Mouse (Mus musculus): ENCODE measurements around the gene Mycl.

The Mycl gene

DNA sequence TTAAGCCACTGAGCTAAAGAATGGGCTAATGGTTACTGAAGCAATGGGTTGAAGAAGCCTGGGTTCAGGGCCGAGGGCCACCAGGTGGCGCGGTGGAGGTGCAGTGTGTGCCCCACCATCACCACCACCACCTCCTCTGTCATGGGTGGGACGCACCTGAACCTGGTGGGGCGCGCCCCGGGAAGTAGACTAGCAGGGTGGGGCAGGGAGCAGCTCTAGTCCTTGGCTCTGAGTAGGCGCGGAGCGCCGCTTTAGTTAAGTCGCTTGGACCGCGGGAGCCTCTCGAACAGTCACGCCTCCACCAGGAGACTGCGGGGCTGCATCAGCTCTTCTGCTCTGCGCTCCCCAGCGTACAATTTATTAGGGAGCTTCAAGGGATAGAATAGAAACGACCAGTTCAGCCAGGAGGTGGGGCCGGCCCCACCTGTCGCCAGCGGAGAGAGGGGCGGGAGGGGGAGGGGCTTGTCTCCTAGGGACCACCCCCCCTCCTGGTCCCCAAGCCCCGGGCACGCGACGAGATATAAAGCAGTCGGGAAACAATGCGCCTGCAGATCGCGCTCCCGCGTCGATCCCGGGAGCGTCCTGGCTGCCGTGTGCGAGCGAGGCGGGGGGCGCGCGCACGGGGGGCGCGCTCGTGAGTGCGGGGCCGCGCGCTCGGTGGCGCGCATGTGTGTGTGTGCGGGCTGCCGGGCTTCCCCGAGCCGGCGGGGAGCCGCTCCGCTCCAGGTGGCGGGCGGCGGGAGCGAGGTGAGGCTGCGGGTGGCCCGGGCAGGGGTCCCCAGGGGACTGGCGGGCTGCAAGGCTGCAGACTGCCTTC lies at the start of gene Mycl:
Mycl (plus strand) TSS at position 249 of the 817 bp plus-strand sequence.
- peak; percentile 83 to 90 for DNase-seq (ENCODE audit: low spot score in 2 of 2)

DNA sequence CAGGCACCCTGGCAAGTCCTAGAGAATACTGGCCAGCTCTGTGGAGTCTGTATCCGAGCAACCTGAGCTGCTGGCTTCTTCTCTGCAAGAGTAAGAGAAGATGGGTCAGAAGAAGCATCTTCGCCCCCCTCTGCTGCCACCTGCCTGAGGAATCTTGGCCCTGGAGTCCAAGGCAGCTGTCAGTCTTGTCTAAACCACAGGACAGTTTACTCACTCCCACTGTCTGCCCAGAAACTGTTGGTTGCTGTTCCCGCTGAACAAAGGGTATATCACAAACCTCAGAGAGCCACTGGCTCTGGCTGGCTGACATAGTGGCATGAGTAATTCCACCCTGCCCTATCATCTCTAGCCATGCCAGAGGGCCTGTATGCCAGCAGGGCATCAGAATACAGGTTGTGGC lies 48.2 kb upstream of the Mycl start:
- DNase-seq (ENCODE audit: low spot score in 2 of 2), result no peak

DNA sequence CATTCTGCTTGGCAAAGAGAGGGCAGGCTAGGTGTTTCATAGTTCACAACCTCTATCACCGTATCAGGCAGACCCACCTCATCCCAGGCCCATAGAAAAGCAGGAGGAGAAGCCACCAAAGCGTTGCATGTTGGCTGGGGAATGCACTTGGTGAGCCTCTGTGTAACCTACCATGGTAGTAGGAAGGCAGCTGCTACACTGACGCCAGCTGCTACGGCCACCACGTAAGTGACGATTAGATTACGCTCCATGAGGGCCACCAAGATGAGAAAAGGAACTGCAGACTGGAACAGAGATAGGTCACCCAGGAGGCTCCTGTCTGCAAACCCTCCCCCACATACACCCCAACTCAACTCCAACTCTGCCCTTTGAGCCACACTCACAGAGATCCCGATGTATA lies 46.4 kb upstream of the Mycl start:
- no peak for DNase-seq (ENCODE audit: low spot score in 2 of 2)

- no peak for DNase-seq (ENCODE audit: low spot score in 2 of 2)
Measured at GRCm38 (mm10) chr4:122954680-122955411, 40.6 kb upstream of the Mycl start.

GRCm38 (mm10) chr4:122955412-122956136 lies 39.9 kb upstream of the Mycl start:
- DNase-seq (ENCODE audit: low spot score in 2 of 2), result peak; percentile 64 to 86

DNA sequence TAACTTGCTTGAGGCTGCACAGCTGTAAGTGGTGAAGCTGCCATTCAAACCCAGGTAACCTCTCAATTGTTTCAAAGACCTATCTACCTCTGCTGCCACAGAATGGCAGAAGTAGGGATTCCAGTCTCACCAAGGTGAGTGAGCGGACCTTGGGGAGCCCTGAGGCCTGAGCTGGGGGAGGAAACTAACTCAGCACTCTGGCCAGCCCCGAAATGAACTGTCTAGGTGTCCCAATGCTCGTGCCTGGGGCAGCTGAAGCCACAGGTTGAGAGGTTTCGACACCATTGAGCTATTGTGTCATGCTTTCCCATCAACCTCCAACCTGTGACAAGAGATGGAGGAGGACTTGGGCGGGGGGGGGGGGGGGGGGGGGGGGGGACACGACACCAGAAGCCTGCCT lies 39.2 kb upstream of the Mycl start:
- DNase-seq (ENCODE audit: low spot score in 2 of 2), result no peak

DNA sequence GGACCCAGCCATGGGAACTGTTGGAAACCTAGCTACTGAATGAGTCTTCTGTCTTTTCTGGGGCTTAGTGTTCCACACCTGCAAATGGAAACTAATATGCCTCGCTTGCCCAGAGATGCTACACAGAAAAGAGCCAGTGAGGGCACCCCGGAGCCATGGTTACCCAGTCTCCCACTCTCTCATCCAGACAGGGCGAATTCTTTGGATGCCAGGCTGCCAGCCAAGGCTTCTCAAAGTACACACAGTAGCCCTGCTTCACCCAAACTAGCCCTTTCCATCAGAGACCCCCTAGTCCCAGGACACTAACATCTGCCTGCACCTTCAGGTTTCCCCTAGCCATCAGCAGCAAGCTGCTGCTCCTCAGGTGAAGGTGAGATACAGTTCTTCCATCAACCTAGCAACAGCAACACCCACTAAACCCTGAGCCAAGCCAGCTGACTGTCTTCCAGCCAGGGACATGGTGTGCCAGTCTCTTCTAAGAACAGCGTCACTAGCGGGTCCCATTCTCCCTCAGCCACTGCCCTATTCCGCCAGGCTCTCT lies 36.9 kb upstream of the Mycl start:
- no peak for DNase-seq (ENCODE audit: low spot score in 2 of 2)

GRCm38 (mm10) chr4:122959816-122960215 lies 35.6 kb upstream of the Mycl start:
- DNase-seq (ENCODE audit: low spot score in 2 of 2), result no peak

- no peak for DNase-seq (ENCODE audit: low spot score in 2 of 2)
Measured at GRCm38 (mm10) chr4:122960321-122961099, 34.9 kb upstream of the Mycl start.

DNA sequence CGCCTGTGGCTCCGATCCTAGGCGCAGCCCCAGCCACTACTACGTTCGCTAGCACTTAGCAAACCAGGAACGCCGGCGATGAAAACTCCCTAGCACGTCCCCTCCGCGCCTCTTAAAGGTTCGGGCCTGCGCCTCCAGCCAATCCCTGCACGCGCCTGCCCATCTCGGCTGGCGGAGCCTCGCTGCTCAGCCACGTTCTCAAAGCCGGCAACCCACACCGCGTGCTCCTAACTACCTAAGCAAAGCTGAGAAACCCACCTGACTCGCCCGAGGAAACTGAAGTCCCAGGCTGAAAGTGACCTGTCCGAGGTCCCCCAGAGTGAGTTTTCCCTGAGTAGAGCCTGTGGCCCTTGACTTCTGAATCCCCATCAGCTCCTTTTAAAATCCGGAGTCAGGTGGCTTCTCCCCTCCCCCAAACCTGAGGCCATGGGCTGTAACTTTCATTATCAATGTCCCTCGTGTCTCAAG lies 34.3 kb upstream of the Mycl start, which contains the start of gene Mfsd2a:
Mfsd2a (minus strand) TSS at position 89 of the 468 bp plus-strand sequence.
- DNase-seq (ENCODE audit: low spot score in 2 of 2), result peak in 1 of 2 experiments; percentile 32

GRCm38 (mm10) chr4:122961589-122961988 lies 33.9 kb upstream of the Mycl start:
- DNase-seq (ENCODE audit: low spot score in 2 of 2), result no peak

- no peak for DNase-seq (ENCODE audit: low spot score in 2 of 2)
Measured at GRCm38 (mm10) chr4:122962751-122963150, 32.7 kb upstream of the Mycl start.

DNA sequence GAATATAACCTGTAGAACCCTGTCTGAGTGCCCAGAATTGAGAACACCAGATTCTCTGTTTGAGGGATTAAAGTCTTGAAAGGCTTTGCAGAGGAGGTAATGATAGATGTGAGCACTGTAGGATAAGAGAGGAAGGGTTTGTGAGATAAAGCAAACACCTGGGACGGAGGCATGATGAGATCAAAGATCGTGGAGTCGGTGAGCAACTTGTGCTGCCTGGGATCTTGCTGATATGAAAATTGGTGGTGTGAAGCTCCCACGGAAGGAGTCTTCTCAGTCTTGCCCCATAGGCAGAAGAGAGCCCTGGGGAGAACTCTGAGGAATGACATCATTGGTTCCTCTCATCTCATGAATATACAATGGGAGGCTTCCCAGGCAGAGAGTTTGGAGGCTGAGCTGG lies 27.3 kb upstream of the Mycl start:
- DNase-seq (ENCODE audit: low spot score in 2 of 2), result no peak

DNA sequence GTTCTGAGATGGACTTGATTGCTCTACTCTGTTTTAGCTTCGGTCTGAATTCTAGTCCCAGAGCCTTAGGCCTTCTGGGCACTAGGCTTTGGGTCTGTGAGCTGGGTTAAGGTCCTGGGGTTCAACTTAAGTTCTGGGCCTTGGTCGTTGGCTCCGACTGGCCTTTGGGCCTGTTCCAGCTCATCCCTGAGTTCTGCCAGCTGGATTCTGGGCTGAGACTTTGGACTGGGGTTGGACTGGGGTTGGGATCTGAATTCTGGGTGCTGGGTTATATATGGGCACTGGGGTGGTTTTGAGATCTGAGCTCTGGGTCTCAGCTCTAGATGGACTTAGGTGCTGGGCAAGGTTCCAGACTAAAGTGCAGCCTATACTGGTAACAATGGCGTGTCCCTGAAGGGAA lies 24.3 kb upstream of the Mycl start:
- no peak for DNase-seq (ENCODE audit: low spot score in 2 of 2)

DNA sequence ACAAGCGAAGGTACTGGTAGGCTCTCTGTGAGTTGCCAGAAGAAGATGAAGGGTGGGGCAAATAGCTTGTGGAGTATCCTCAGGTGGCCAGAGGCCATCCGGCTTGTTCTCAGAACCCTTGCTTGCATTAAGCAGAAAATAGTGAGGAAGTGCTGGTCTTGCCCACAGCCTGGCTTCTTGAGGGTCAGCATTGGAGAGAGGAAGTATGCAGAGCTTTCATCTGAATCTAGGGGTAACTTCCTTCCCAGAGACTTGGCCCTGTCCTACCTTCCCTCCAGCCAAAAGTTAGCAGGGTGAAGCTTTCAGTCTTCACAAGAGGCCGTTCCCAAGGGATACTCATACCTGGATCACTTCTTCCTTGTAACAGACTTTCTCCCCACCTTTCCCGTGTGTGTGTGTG lies 23.8 kb upstream of the Mycl start:
- no peak for DNase-seq (ENCODE audit: low spot score in 2 of 2)

DNA sequence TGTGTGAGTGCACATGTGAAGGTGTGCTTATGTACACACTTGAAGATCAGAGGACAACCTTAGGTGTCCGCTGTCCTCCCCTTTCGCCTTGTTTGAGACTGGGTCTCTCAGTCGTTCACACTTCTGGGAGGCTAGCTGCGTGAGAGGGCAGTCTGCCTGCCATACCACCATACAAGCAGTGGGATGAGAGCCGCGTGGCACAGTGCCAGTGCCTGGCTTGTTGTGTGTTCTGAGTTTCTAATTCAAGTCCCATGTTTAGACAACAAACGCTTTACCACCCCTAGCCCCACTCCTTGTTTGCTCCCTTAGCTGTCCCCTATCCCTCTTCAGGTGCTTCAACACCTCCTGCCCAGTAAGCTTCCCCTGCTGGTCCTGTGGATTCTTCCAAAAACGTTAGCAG lies 23.4 kb upstream of the Mycl start:
- no peak for DNase-seq (ENCODE audit: low spot score in 2 of 2)

DNA sequence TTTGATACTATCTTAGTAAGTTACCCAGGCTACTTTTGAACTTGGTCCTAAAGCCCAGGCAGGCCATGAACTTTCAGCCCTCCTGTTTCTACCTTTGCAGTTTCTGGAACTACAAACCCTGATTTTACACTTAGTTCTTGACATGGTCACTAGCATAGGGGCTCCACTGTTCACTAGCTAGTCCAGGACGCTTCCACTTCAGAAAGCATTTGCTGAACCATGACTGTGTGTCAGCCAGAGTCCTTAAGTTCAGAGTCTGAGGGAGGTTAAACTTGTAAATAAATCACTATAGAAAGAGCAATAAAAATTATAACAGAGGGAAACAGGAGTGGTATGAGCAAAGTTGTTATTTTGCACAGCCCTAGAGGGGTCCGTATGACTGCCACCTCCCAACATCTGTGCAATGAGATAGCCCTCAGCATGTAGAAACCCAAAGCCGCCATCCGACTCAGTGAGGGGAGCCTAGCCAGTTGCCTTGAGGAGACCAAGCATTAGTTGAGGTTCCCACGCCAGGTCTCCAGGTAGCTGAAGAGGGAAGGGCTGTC lies 20.4 kb upstream of the Mycl start:
- DNase-seq (ENCODE audit: low spot score in 2 of 2), result no peak

DNA sequence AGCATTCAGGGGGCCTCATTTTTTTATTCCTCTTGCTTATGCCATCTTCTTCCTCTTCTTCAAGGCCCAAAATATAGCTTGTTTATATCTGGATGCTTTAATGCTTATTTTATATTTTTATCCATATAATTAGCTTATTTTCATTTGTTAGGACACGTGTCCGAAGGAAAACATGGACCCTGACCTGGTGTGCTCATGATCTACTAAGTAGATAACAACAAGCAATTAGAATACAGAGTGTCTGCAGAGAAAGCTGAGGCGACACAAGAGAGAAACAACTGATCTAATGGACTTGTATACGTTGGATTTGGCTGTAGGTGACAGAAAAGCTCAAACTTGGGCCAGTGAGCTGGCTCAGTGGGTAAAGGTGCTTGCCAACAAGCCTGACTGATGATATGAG lies 18.6 kb upstream of the Mycl start:
- DNase-seq (ENCODE audit: low spot score in 2 of 2), result no peak

- no peak for DNase-seq (ENCODE audit: low spot score in 2 of 2)
Measured at GRCm38 (mm10) chr4:122978850-122979249, 16.6 kb upstream of the Mycl start.

DNA sequence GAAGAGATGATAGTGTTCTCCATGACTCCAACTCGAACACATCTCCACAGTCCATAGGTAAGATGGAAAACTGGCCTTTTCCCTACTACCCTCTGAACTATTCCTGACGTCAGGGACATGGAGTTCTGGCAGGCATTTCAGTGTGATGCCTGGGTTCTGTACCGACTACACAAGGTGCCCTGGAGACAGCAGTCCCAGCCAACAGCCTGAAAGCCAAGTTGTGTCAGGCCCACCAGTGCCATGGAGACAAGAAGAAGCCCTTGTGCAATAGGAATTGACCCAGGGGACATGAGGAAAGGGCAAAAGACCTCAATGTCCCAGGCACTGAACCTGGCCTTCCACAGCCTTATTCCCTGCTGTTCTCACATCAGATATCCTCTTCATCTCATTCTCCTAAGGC lies 15.6 kb upstream of the Mycl start:
- DNase-seq (ENCODE audit: low spot score in 2 of 2), result no peak

- no peak for DNase-seq (ENCODE audit: low spot score in 2 of 2)
Measured at GRCm38 (mm10) chr4:122980684-122981083, 14.8 kb upstream of the Mycl start.

All from cerebellum, postnatal 4 days (tissue).